Mouse (Mus musculus): ENCODE measurements around the gene H2-Q2. TPM values are rescaled to one million over a fixed set of nuclear protein-coding genes. Genes with fewer than 3 reads are reported as not detected.
"Not testable (repeated sequence)": the region's sequence is repeated elsewhere in the genome, so short reads cannot be mapped to it uniquely, and the experiment has no call there.

H2-Q2 gene
- polyA plus RNA-seq, 1 experiment = 0.48 TPM

DNA sequence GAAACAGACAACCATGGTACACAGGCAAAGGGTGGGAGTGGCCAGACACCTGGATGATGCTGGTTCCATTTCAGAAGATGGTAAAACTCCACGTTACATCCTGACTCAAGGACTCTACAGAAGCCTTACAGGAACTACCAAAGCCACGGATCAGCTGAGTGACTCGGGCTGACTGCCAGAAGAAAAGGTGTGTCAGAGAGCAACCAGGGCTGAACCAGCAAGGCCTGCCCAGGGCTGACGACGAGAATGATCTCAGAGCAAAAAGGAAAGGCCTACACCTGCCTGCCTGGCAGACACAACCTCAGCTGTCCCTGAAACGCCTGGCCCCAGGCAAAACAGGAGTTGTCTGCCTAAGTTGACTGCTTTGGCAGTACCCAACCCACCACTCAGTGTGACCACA is 37.6 kb upstream of the H2-Q2 start:
- TF ChIP-seq CTCF (IDR thresholded peaks at IDR 0.05; ENCODE audit: extremely low read depth, insufficient read depth, insufficient read length, insufficient replicate concordance) = no peak
- TF ChIP-seq POLR2A (IDR thresholded peaks at IDR 0.05; ENCODE audit: low read depth, low read length) = no peak
- Histone ChIP-seq H3K4me3 (ENCODE audit: extremely low read depth, insufficient read depth, insufficient read length) (no peak overlapping the region), H3K4me1 (ENCODE audit: control insufficient read depth, insufficient read depth, insufficient read length) (peaks cover 2% of the 10 kb centered on the region; the same call in 1 of the 2 replicates), H3K36me3 (ENCODE audit: control insufficient read depth, insufficient read depth, low read length) (no peaks in the 10 kb centered on the region), H3K27me3 (ENCODE audit: control insufficient read depth, insufficient read depth, low read length) (no peaks in the 10 kb centered on the region), H3K27ac (ENCODE audit: insufficient read depth, low read length) (no peak overlapping the region)
- no peak for DNase-seq (ENCODE audit: low read depth in 1 of 2, low spot score in 2 of 2)
- 30% methylated on average over 6 of the region's 6 CpGs for WGBS

DNA sequence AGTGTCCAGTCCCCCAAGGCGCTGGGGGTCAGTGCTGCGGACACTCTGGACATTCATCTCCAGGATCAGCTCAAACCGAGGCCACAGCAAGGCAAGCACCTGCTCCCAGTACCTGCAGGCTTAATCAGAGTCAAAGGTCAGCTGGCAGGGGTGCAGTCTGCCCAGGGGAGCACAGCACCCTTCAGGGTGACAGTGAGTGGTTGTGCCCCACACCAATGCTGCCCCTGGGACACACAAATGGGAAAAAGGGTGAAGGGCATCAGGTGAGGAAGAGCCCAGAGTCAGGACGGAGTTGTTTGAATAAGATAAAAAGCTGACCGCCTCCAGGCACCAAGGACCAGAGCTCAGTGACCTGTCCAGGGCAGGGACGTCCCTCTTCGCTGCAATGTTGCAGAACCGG is 37.1 kb upstream of the H2-Q2 start:
- H3K27ac ChIP-seq (ENCODE audit: insufficient read depth, low read length); DNase-seq (ENCODE audit: low read depth in 1 of 2, low spot score in 2 of 2); H3K27me3 ChIP-seq (ENCODE audit: control insufficient read depth, insufficient read depth, low read length); H3K4me3 ChIP-seq (ENCODE audit: extremely low read depth, insufficient read depth, insufficient read length); H3K36me3 ChIP-seq (ENCODE audit: control insufficient read depth, insufficient read depth, low read length); H3K4me1 ChIP-seq (ENCODE audit: control insufficient read depth, insufficient read depth, insufficient read length): not testable (repeated sequence)
- WGBS = 88% methylated on average over 8 of the region's 8 CpGs

DNA sequence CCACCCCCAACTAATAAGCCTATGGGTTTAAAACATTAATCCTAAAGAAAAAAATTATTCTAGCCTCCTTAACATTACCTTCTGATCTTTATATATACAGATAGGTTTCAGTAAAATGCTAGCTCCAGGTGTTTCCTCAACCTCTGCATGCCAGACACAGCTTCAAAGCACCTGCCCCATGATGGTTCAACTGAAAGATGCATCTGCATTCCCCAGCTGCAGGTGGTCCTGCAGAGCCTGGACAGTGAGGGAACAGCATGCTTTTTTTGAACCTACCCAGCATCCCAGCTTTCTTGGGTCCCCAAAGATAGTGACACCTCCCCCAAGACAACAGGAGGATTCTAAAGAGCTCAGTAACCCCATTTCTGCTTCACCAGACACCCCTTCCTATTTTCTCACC is 23.4 kb upstream of the H2-Q2 start:
- Histone ChIP-seq H3K27ac (ENCODE audit: insufficient read depth, low read length) (no peak overlapping the region), H3K27me3 (ENCODE audit: control insufficient read depth, insufficient read depth, low read length) (peaks cover 10% of the 10 kb centered on the region), H3K4me1 (ENCODE audit: control insufficient read depth, insufficient read depth, insufficient read length) (peaks cover 4% of the 10 kb centered on the region; the same call in 1 of the 2 replicates), H3K4me3 (ENCODE audit: extremely low read depth, insufficient read depth, insufficient read length) (no peak overlapping the region), H3K36me3 (ENCODE audit: control insufficient read depth, insufficient read depth, low read length) (no peaks in the 10 kb centered on the region)
- DNase-seq (ENCODE audit: low read depth in 1 of 2, low spot score in 2 of 2) = no peak
- TF ChIP-seq POLR2A (IDR thresholded peaks at IDR 0.05; ENCODE audit: low read depth, low read length) (no peak), CTCF (IDR thresholded peaks at IDR 0.05; ENCODE audit: extremely low read depth, insufficient read depth, insufficient read length, insufficient replicate concordance) (no peak)

DNA sequence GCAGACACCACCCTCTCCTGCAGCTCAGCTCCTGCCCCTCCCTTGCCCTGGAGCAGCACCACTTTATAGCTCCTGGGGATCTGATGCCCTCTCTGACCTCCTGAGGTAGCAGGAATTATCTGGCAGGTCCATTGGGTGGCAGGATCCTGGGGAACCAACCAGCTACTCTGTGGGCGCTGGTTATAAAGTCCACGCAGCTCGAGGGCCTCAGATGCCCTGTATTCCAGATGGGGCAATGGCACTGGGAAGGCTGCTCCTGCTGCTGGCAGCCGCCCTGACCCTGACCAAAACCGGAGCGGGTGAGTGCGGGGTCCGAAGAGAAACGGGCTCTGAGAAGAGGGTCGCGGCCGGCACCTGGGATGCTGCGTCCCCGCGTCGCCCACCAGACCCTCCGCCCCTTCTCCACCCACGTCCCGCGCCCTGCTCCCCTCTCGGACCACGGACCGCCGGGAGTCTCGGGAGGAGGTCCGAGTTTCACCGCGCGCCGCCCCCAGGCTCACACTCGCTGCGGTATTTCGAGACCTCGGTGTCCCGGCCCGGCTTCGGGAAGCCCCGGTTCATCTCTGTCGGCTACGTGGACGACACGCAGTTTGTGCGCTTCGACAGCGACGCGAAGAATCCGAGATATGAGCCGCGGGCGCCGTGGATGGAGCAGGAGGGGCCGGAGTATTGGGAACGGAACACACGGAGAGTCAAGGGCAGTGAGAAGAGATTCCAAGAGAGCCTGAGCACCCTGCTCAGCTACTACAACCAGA is 21.5 kb upstream of the H2-Q2 start, which contains the start of gene H2-Q1:
TSS of gene H2-Q1 (plus strand) at position 79 of the 755 bp plus-strand sequence.
- Histone ChIP-seq H3K27ac (ENCODE audit: insufficient read depth, low read length) (no peak within 1 kb of the TSS), H3K36me3 (ENCODE audit: control insufficient read depth, insufficient read depth, low read length) (no peaks in the 10 kb centered on the region), H3K27me3 (ENCODE audit: control insufficient read depth, insufficient read depth, low read length) (peaks cover 10% of the 10 kb centered on the region; the same call in 1 of the 2 replicates), H3K4me3 (ENCODE audit: extremely low read depth, insufficient read depth, insufficient read length) (peak within 1 kb of the TSS; percentile 24; the same call in 1 of the 2 replicates), H3K4me1 (ENCODE audit: control insufficient read depth, insufficient read depth, insufficient read length) (peaks cover 4% of the 10 kb centered on the region; the same call in 1 of the 2 replicates)
- no peak for DNase-seq (ENCODE audit: low read depth in 1 of 2, low spot score in 2 of 2)
- WGBS = 5% methylated on average over 55 of the region's 55 CpGs
- no peak for TF ChIP-seq CTCF (IDR thresholded peaks at IDR 0.05; ENCODE audit: extremely low read depth, insufficient read depth, insufficient read length, insufficient replicate concordance)
- no peak for TF ChIP-seq POLR2A (IDR thresholded peaks at IDR 0.05; ENCODE audit: low read depth, low read length)

DNA sequence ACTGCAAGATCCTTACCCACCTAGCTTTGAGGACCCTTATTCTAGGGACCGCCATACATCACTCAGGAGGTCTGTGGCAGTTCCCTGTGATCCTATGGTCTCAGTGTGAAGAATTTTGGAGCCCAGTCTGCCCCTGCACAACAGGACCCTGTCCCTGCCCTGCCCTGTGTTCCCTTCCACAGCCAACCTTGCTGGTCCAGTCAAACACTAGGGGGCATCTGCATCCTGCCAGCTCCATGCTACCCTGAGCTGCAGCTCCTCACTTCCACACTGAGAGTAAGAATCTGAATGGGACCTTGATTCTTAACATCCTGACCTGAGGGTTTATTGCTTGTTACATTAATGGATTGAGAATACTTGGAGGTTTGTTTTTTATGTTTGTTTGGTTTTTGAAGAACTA is 16.9 kb upstream of the H2-Q2 start:
- DNase-seq (ENCODE audit: low read depth in 1 of 2, low spot score in 2 of 2); H3K4me1 ChIP-seq (ENCODE audit: control insufficient read depth, insufficient read depth, insufficient read length); H3K4me3 ChIP-seq (ENCODE audit: extremely low read depth, insufficient read depth, insufficient read length); H3K27ac ChIP-seq (ENCODE audit: insufficient read depth, low read length); H3K36me3 ChIP-seq (ENCODE audit: control insufficient read depth, insufficient read depth, low read length): not testable (repeated sequence)
- peak; percentile 22; the same call in 1 of the 2 replicates for TF ChIP-seq CTCF (IDR thresholded peaks at IDR 0.05; ENCODE audit: extremely low read depth, insufficient read depth, insufficient read length, insufficient replicate concordance)
- peaks cover 10% of the 10 kb centered on the region; the same call in 1 of the 2 replicates for H3K27me3 ChIP-seq (ENCODE audit: control insufficient read depth, insufficient read depth, low read length)
- 54% methylated on average over 1 of the region's 1 CpGs for whole genome bisulfite sequencing

DNA sequence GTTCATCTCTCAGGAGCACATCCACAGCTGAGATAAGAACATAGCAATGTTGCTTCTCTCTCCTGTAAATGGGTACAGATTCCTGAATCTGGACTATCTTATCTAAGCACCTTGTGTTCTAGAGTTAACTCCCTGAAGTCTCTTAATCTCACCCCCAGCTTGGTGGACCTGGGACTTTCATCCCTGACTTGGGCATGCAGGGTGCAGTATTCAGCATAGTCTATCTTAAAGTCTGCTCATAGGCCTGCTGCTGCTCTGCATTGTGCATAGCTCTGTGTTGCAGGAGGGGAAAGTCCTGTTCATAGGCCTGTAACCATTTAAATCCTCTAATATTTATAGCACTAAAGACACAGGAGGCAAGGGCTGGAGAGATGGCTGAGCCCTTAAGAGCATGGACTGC is 16.0 kb upstream of the H2-Q2 start:
- not testable (repeated sequence) for H3K4me3 ChIP-seq (ENCODE audit: extremely low read depth, insufficient read depth, insufficient read length); H3K36me3 ChIP-seq (ENCODE audit: control insufficient read depth, insufficient read depth, low read length); H3K27ac ChIP-seq (ENCODE audit: insufficient read depth, low read length); DNase-seq (ENCODE audit: low read depth in 1 of 2, low spot score in 2 of 2); H3K4me1 ChIP-seq (ENCODE audit: control insufficient read depth, insufficient read depth, insufficient read length); H3K27me3 ChIP-seq (ENCODE audit: control insufficient read depth, insufficient read depth, low read length)

DNA sequence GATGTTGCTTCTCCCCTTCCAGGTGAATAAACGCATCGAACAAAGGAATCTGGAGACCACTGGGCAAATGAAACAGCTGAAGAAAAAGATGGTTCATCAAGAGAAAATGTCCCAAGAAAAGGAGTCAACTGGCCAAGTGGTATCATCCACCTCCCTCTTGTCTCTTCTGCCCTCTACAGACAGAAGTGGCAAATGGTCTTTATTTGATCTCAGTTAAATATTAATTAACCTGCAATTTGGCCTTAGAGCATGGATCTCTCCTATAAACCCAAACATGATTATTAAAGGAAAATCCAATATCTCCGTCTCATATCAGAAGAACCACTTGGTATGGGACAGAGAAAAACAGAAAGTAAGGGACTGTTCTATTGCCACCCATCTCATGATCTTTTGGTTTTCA is 12.3 kb upstream of the H2-Q2 start:
- not testable (repeated sequence) for H3K27ac ChIP-seq (ENCODE audit: insufficient read depth, low read length); H3K4me1 ChIP-seq (ENCODE audit: control insufficient read depth, insufficient read depth, insufficient read length); DNase-seq (ENCODE audit: low read depth in 1 of 2, low spot score in 2 of 2); H3K27me3 ChIP-seq (ENCODE audit: control insufficient read depth, insufficient read depth, low read length); H3K36me3 ChIP-seq (ENCODE audit: control insufficient read depth, insufficient read depth, low read length); H3K4me3 ChIP-seq (ENCODE audit: extremely low read depth, insufficient read depth, insufficient read length)
- 52% methylated on average over 3 of the region's 3 CpGs for WGBS

DNA sequence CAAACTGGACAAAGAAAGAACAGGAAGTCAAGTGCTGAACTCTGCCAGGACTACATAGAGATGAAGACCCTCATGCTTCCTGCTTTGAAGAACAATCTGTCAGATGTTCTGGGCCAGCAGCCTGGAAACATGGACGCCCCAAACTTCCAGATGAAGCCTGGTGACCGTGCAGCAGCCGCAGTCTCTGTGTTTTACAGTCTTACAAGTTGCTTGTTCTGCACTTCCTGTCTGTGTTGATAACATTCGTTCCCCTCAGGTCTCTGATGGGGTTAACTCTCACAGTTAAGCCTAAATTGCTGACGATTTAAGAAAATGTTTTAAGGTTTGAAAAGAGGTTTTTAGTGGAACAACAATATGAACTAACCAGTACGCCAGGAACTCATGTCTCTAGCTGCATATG is 10.5 kb upstream of the H2-Q2 start:
- H3K27ac ChIP-seq (ENCODE audit: insufficient read depth, low read length); H3K4me1 ChIP-seq (ENCODE audit: control insufficient read depth, insufficient read depth, insufficient read length); H3K4me3 ChIP-seq (ENCODE audit: extremely low read depth, insufficient read depth, insufficient read length); H3K27me3 ChIP-seq (ENCODE audit: control insufficient read depth, insufficient read depth, low read length); DNase-seq (ENCODE audit: low read depth in 1 of 2, low spot score in 2 of 2); H3K36me3 ChIP-seq (ENCODE audit: control insufficient read depth, insufficient read depth, low read length): not testable (repeated sequence)
- 38% methylated on average over 6 of the region's 6 CpGs for WGBS

Data from spleen, adult 2 months (tissue).